Mouse (Mus musculus) liver, embryonic 15.5 days (tissue): ENCODE data around the gene Olfr524. TPM values are rescaled to one million over a fixed set of nuclear protein-coding genes. Genes with fewer than 3 reads are reported as not detected.

Source experiments
- ATAC-seq: fragments of 200-750 bp; cut with Nextera tagmentation; 2 replicates; pipeline ENCODE4 v1.8.0; 2017; ENCODE audit warnings: moderate number of reproducible peaks, mild to moderate bottlenecking, moderate library complexity; ENCODE audit not compliant: insufficient read depth
- H3K27ac ChIP-seq: fragments of 300-500 bp; sonication (generic); replicated peaks from 2 replicates; pipeline ENCODE4 v1.5.1; 2015; ENCODE audit warnings: mild to moderate bottlenecking, inconsistent platforms
- H3K27me3 ChIP-seq: fragments of 300-500 bp; sonication (generic); 2 replicates; pipeline ENCODE4 v1.6.1; 2015; ENCODE audit warnings: mild to moderate bottlenecking, inconsistent platforms
- H3K36me3 ChIP-seq: fragments of 300-500 bp; sonication (generic); replicated peaks from 2 replicates; pipeline ENCODE4 v1.6.1; 2015; ENCODE audit warnings: moderate library complexity, mild to moderate bottlenecking, inconsistent platforms
- H3K4me1 ChIP-seq: fragments of 300-500 bp; sonication (generic); replicated peaks from 2 replicates; pipeline ENCODE4 v1.6.1; 2015; ENCODE audit warnings: inconsistent platforms
- H3K4me2 ChIP-seq: fragments of 300-500 bp; sonication (generic); 2 replicates; pipeline ENCODE4 v1.6.1; 2015; ENCODE audit warnings: moderate library complexity, mild to moderate bottlenecking, inconsistent platforms
- H3K4me3 ChIP-seq: fragments of 300-500 bp; sonication (generic); replicated peaks from 2 replicates; pipeline ENCODE4 v1.5.1; 2015; ENCODE audit warnings: mild to moderate bottlenecking, inconsistent platforms
- H3K9ac ChIP-seq: fragments of 300-500 bp; sonication (generic); 2 replicates; pipeline ENCODE4 v1.6.1; 2015; ENCODE audit warnings: moderate library complexity, mild to moderate bottlenecking, inconsistent platforms
- H3K9me3 ChIP-seq: fragments of 300-500 bp; sonication (generic); replicated peaks from 2 replicates; pipeline ENCODE4 v1.6.1; 2016; ENCODE audit warnings: inconsistent platforms
- WGBS: fragments of 180-500 bp; shearing (Covaris S2); methylation state at CpG from one replicate; pipeline ENCODE4 v1.1.7; 2015; ENCODE audit warnings: mixed read lengths; ENCODE audit not compliant: insufficient replicate concordance; 5-methylcytosine and 5-hydroxymethylcytosine counted together
- polyA plus RNA-seq: library from polyadenylated mRNA; unstranded; fragments of >200 nt; fragmentation: Nextera tagmentation; extraction: Ambion mirVana; gene quantifications from 2 replicates; pipeline ENCODE4 v1.2.1, GENCODE M21; 2015

Olfr524 gene
- polyA plus RNA-seq, 1 experiment from 2014 or later, result not detected

GRCm38 (mm10) chr7:140153829-140154217, 51.9 kb downstream of the Olfr524 start:
- Histone ChIP-seq H3K27me3 (peaks cover 46% of the 10 kb centered on the region), H3K36me3 (no peaks in the 10 kb centered on the region; the same call in 1 of the 2 replicates), H3K4me1 (no peaks in the 10 kb centered on the region), H3K4me3 (no peak overlapping the region), H3K27ac (no peak overlapping the region), H3K9ac (no peak overlapping the region), H3K9me3 (no peaks in the 10 kb centered on the region), H3K4me2 (no peak overlapping the region)
- WGBS, result 29% methylated on average over 4 of the region's 4 CpGs
- no peak for ATAC-seq

GRCm38 (mm10) chr7:140153383-140153782, 52.4 kb downstream of the Olfr524 start:
- whole genome bisulfite sequencing, result 15% methylated on average over 28 of the region's 28 CpGs
- ATAC-seq, result no peak
- H3K4me1 ChIP-seq, result no peaks in the 10 kb centered on the region
- H3K4me2 ChIP-seq, result no peak overlapping the region
- no peak overlapping the region for H3K27ac ChIP-seq
- H3K4me3 ChIP-seq, result no peak overlapping the region
- no peaks in the 10 kb centered on the region for H3K9me3 ChIP-seq
- no peaks in the 10 kb centered on the region; the same call in 1 of the 2 replicates for H3K36me3 ChIP-seq
- H3K27me3 ChIP-seq, result peaks cover 46% of the 10 kb centered on the region
- H3K9ac ChIP-seq, result no peak overlapping the region

Other genes with a start within 250 kb of the Olfr524 start
- not detected in 2 replicates for gene 6430531B16Rik, start 227.2 kb downstream of the Olfr524 start, polyA plus RNA-seq
- 1.1 and 1.3 TPM in 2 replicates for gene Adam8, start 213.4 kb downstream of the Olfr524 start, polyA plus RNA-seq
- 17.4 and 19.6 TPM in 2 replicates for gene Zfp511, start 169.6 kb downstream of the Olfr524 start, polyA plus RNA-seq
- gene Tubgcp2, start 169.3 kb downstream of the Olfr524 start, polyA plus RNA-seq, result 21.4 and 23.2 TPM in 2 replicates
- not detected in 2 replicates for gene Msx3, start 156.9 kb downstream of the Olfr524 start, polyA plus RNA-seq
- gene Caly, start 123.4 kb downstream of the Olfr524 start, polyA plus RNA-seq, result not detected in 2 replicates
- 0.74 and 0.79 TPM in 2 replicates for gene Prap1, start 112.6 kb downstream of the Olfr524 start, polyA plus RNA-seq
- 8.0 and 8.7 TPM in 2 replicates for gene Fuom, start 103.5 kb downstream of the Olfr524 start, polyA plus RNA-seq
- gene Paox, start 90.2 kb downstream of the Olfr524 start, polyA plus RNA-seq, result 10.1 and 11.0 TPM in 2 replicates
- gene Echs1, start 89.5 kb downstream of the Olfr524 start, polyA plus RNA-seq, result 104 and 111 TPM in 2 replicates
- 15.4 and 17.0 TPM in 2 replicates for gene Mtg1, start 68.4 kb downstream of the Olfr524 start, polyA plus RNA-seq
- 0.08 TPM in 1 of 2 replicates, not detected in the other for gene Sprn, start 51.1 kb downstream of the Olfr524 start, polyA plus RNA-seq
- gene Olfr522, start 41.2 kb downstream of the Olfr524 start, polyA plus RNA-seq, result not detected in 2 replicates
- not detected in 2 replicates for gene Olfr523, start 32.7 kb downstream of the Olfr524 start, polyA plus RNA-seq
- gene Cd163l1, start 12.3 kb upstream of the Olfr524 start, polyA plus RNA-seq, result 0.05 TPM in 1 of 2 replicates, not detected in the other
- not detected in 2 replicates for gene 5830411N06Rik, start 41.3 kb upstream of the Olfr524 start, polyA plus RNA-seq
- not detected in 2 replicates for gene Olfr525, start 114.9 kb upstream of the Olfr524 start, polyA plus RNA-seq
- gene Olfr527, start 128.1 kb upstream of the Olfr524 start, polyA plus RNA-seq, result not detected in 2 replicates
- not detected in 2 replicates for gene Olfr60, start 155.7 kb upstream of the Olfr524 start, polyA plus RNA-seq
- not detected in 2 replicates for gene Olfr530, start 170.4 kb upstream of the Olfr524 start, polyA plus RNA-seq
- not detected in 2 replicates for gene Olfr531, start 197.0 kb upstream of the Olfr524 start, polyA plus RNA-seq
- not detected in 2 replicates for gene Olfr532, start 215.7 kb upstream of the Olfr524 start, polyA plus RNA-seq